Mouse (Mus musculus) hindbrain, embryonic 14.5 days (tissue): ENCODE data around the gene Olfr39. TPM values are rescaled to one million over a fixed set of nuclear protein-coding genes. Genes with fewer than 3 reads are reported as not detected.
"Not testable (repeated sequence)": the region's sequence is repeated elsewhere in the genome, so short reads cannot be mapped to it uniquely, and the experiment has no call there.

Experiments
- ATAC-seq: fragments of 200-750 bp; cut with Nextera tagmentation; 2 replicates; pipeline ENCODE4 v1.8.0; 2017; ENCODE audit warnings: moderate number of reproducible peaks, mild to moderate bottlenecking, moderate TSS enrichment, moderate library complexity; ENCODE audit not compliant: low FRiP score
- DNase-seq: peaks from one replicate; pipeline ENCODE4 v3.0.0-alpha.2; 2015; ENCODE audit warnings: low spot score
- H3K27ac ChIP-seq: fragments of 300-500 bp; sonication (generic); 2 replicates; pipeline ENCODE4 v1.5.1; 2014; ENCODE audit warnings: mild to moderate bottlenecking, moderate library complexity
- H3K27me3 ChIP-seq: fragments of 300-500 bp; sonication (generic); 2 replicates; pipeline ENCODE4 v1.6.1; 2014; ENCODE audit warnings: mild to moderate bottlenecking, low read length, mixed read lengths; ENCODE audit not compliant: control insufficient read depth, insufficient read depth
- H3K36me3 ChIP-seq: fragments of 300-500 bp; sonication (generic); replicated peaks from 2 replicates; pipeline ENCODE4 v1.6.1; 2014; ENCODE audit not compliant: control insufficient read depth, insufficient read depth
- H3K4me1 ChIP-seq: fragments of 300-500 bp; sonication (generic); replicated peaks from 2 replicates; pipeline ENCODE4 v1.6.1; 2014; ENCODE audit warnings: antibody characterized with exemption, low read length, mixed read lengths; ENCODE audit not compliant: control insufficient read depth, insufficient read depth
- H3K4me2 ChIP-seq: fragments of 300-500 bp; sonication (generic); replicated peaks from 2 replicates; pipeline ENCODE4 v1.6.1; 2014; ENCODE audit warnings: mild to moderate bottlenecking, moderate library complexity
- H3K4me3 ChIP-seq: fragments of 300-500 bp; sonication (generic); replicated peaks from 2 replicates; pipeline ENCODE4 v1.5.1; 2014; ENCODE audit warnings: mild to moderate bottlenecking, low read length
- H3K9ac ChIP-seq: fragments of 300-500 bp; sonication (generic); 2 replicates; pipeline ENCODE4 v1.6.1; 2014
- H3K9me3 ChIP-seq: fragments of 300-500 bp; sonication (generic); 2 replicates; pipeline ENCODE4 v1.6.1; 2016; ENCODE audit warnings: low read length; ENCODE audit not compliant: control insufficient read depth
- WGBS: fragments of 180-500 bp; shearing (Covaris S2); extraction: QIAGEN DNeasy Blood & Tissue Kit; methylation state at CpG from one replicate; pipeline ENCODE4 v1.1.7; 2014; 5-methylcytosine and 5-hydroxymethylcytosine counted together
- polyA plus RNA-seq: library from polyadenylated mRNA; unstranded; fragments of >200 nt; fragmentation: Nextera tagmentation; extraction: Ambion mirVana; gene quantifications from 2 replicates; pipeline ENCODE4 v1.2.1, GENCODE M21; 2014

The Olfr39 gene
- polyA plus RNA-seq: not detected in 2 replicates

- ATAC-seq (no peak), DNase-seq (no peak)
- H3K27ac ChIP-seq: no peak within 1 kb of the TSS
- no peak within 1 kb of the TSS for H3K4me2 ChIP-seq
- H3K36me3 ChIP-seq: no peaks in the 10 kb centered on the region
- no peak within 1 kb of the TSS for H3K9ac ChIP-seq
- no peaks in the 10 kb centered on the region for H3K4me1 ChIP-seq
- no peaks in the 10 kb centered on the region for H3K27me3 ChIP-seq
- no peaks in the 10 kb centered on the region for H3K9me3 ChIP-seq
- H3K4me3 ChIP-seq: no peak within 1 kb of the TSS
- 84% methylated on average over 1 of the region's 1 CpGs for WGBS
Measured at GRCm38 (mm10) chr9:20282051-20282450, at the start of gene Olfr39. Gene Olfr39 (plus strand): TSS chr9:20282351.

- H3K9me3 ChIP-seq: no peaks in the 10 kb centered on the region
- H3K27ac ChIP-seq: no peak within 1 kb of the TSS
- H3K9ac ChIP-seq: no peak within 1 kb of the TSS
- no peaks in the 10 kb centered on the region for H3K4me1 ChIP-seq
- H3K4me2 ChIP-seq: no peak within 1 kb of the TSS
- no peaks in the 10 kb centered on the region for H3K36me3 ChIP-seq
- no peak within 1 kb of the TSS for H3K4me3 ChIP-seq
- ATAC-seq (no peak), DNase-seq (no peak)
- no peaks in the 10 kb centered on the region for H3K27me3 ChIP-seq
Measured at GRCm38 (mm10) chr9:20236819-20237218, 45.3 kb upstream of the Olfr39 start, which contains the start of gene Olfr872. Gene Olfr872 (plus strand): TSS chr9:20237119.

GRCm38 (mm10) chr9:20237378-20237777 lies 44.8 kb upstream of the Olfr39 start:
- WGBS: 74% methylated on average over 2 of the region's 2 CpGs
- no peak overlapping the region for H3K4me2 ChIP-seq
- no peaks in the 10 kb centered on the region for H3K36me3 ChIP-seq
- DNase-seq (no peak), ATAC-seq (no peak)
- H3K4me3 ChIP-seq: no peak overlapping the region
- H3K9ac ChIP-seq: no peak overlapping the region
- 0 out of 2 replicates have a peak, but pooled peaks cover 2% of the 10 kb centered on the region for H3K9me3 ChIP-seq
- no peaks in the 10 kb centered on the region for H3K4me1 ChIP-seq
- no peak overlapping the region for H3K27ac ChIP-seq
- no peaks in the 10 kb centered on the region for H3K27me3 ChIP-seq

GRCm38 (mm10) chr9:20295562-20295961 lies 13.4 kb downstream of the Olfr39 start:
- H3K9ac ChIP-seq, H3K4me3 ChIP-seq, H3K4me1 ChIP-seq, H3K27ac ChIP-seq, ATAC-seq, H3K9me3 ChIP-seq, DNase-seq, H3K4me2 ChIP-seq, H3K36me3 ChIP-seq, H3K27me3 ChIP-seq: not testable (repeated sequence)
- WGBS: 80% methylated on average over 5 of the region's 5 CpGs

GRCm38 (mm10) chr9:20298232-20298631 lies 16.1 kb downstream of the Olfr39 start, which contains the start of gene Olfr873:
Gene Olfr873 (plus strand): TSS chr9:20298532.
- DNase-seq: no peak
- Histone ChIP-seq H3K4me2 (no peak within 1 kb of the TSS), H3K9ac (no peak within 1 kb of the TSS), H3K27me3 (no peaks in the 10 kb centered on the region), H3K27ac (no peak within 1 kb of the TSS), H3K36me3 (no peaks in the 10 kb centered on the region), H3K4me1 (no peaks in the 10 kb centered on the region), H3K4me3 (no peak within 1 kb of the TSS), H3K9me3 (no peaks in the 10 kb centered on the region)
- ATAC-seq: no peak
- WGBS: 88% methylated on average over 1 of the region's 1 CpGs

- no peak for DNase-seq
- Histone ChIP-seq H3K9me3 (no peaks in the 10 kb centered on the region), H3K4me2 (no peak within 1 kb of the TSS), H3K27ac (no peak within 1 kb of the TSS), H3K4me1 (no peaks in the 10 kb centered on the region), H3K27me3 (no peaks in the 10 kb centered on the region), H3K4me3 (no peak within 1 kb of the TSS), H3K36me3 (no peaks in the 10 kb centered on the region), H3K9ac (no peak within 1 kb of the TSS)
- ATAC-seq: no peak
Measured at GRCm38 (mm10) chr9:20335994-20336393, 53.8 kb downstream of the Olfr39 start, which contains the start of gene Olfr18. Gene Olfr18 (minus strand): TSS chr9:20336094.

Other genes starting within 250 kb of the Olfr39 start
- gene Olfr867, start 224.8 kb upstream of the Olfr39 start, polyA plus RNA-seq: not detected in 2 replicates
- not detected in 2 replicates for gene Olfr868, start 183.7 kb upstream of the Olfr39 start, polyA plus RNA-seq
- gene Olfr869, start 153.3 kb upstream of the Olfr39 start, polyA plus RNA-seq: not detected in 2 replicates
- gene Olfr870, start 108.3 kb upstream of the Olfr39 start, polyA plus RNA-seq: not detected in 2 replicates
- not detected in 2 replicates for gene Olfr871, start 70.1 kb upstream of the Olfr39 start, polyA plus RNA-seq
- not detected in 2 replicates for gene Olfr872, start 45.2 kb upstream of the Olfr39 start, polyA plus RNA-seq
- gene Olfr873, start 16.2 kb downstream of the Olfr39 start, polyA plus RNA-seq: not detected in 2 replicates
- gene Olfr18, start 53.7 kb downstream of the Olfr39 start, polyA plus RNA-seq: not detected in 2 replicates
- 40.5 and 44.3 TPM in 2 replicates for gene Zfp560, start 102.8 kb downstream of the Olfr39 start, polyA plus RNA-seq
- 21.9 and 25.5 TPM in 2 replicates for gene Zfp26, start 177.8 kb downstream of the Olfr39 start, polyA plus RNA-seq
- gene Zfp426, start 210.4 kb downstream of the Olfr39 start, polyA plus RNA-seq: 37.3 and 39.4 TPM in 2 replicates
- 90.6 and 92.2 TPM in 2 replicates for gene Zfp266, start 239.1 kb downstream of the Olfr39 start, polyA plus RNA-seq